Mouse (Mus musculus): ENCODE results near the gene Crtc3. TPM values are rescaled to one million over a fixed set of nuclear protein-coding genes. Genes with fewer than 3 reads are reported as not detected.

Gene Crtc3
- total and polyA plus RNA-seq, 3 experiments, result 13.6 to 71.9 (median 34.4) TPM

- no peak for TF ChIP-seq CTCF (IDR thresholded peaks at IDR 0.05; ENCODE audit: low read depth, low read length)
- no peak for TF ChIP-seq GATA2 (IDR thresholded peaks at IDR 0.05; ENCODE audit: borderline replicate concordance, low read depth, low read length)
- no peak for TF ChIP-seq TAL1 (conservative IDR thresholded peaks at IDR 0.05; ENCODE audit: low read depth, low read length)
- no peak for TF ChIP-seq GATA1 (IDR thresholded peaks at IDR 0.05; ENCODE audit: borderline replicate concordance, low read length)
- TF ChIP-seq POLR2AphosphoS5 (IDR thresholded peaks at IDR 0.05; ENCODE audit: insufficient replicate concordance, low read depth, low read length), result no peak
- DNase-seq (ENCODE audit: low spot score) (no peak), ATAC-seq (ENCODE audit: extremely low read depth, insufficient number of reproducible peaks, low FRiP score, poor library complexity, severe bottlenecking) (no peak)
- Histone ChIP-seq H3K36me3 (replicated peaks) (peaks cover 66% of the 10 kb centered on the region), H3K4me1 (ENCODE audit: insufficient read depth, low read depth, low read length) (peaks cover 41% of the 10 kb centered on the region), H3K27me3 (ENCODE audit: insufficient read depth, low read length) (no peaks in the 10 kb centered on the region), H3K4me3 (ENCODE audit: low read depth, low read length) (no peak overlapping the region), H3K9me3 (replicated peaks) (no peaks in the 10 kb centered on the region)
Measured at GRCm38 (mm10) chr7:80661082-80661481, 27.6 kb downstream of the Crtc3 start.

- Histone ChIP-seq H3K27me3 (ENCODE audit: insufficient read depth, low read length) (no peaks in the 10 kb centered on the region), H3K4me3 (ENCODE audit: low read depth, low read length) (no peak overlapping the region), H3K9me3 (replicated peaks) (no peaks in the 10 kb centered on the region), H3K36me3 (replicated peaks) (peaks cover 66% of the 10 kb centered on the region), H3K4me1 (ENCODE audit: insufficient read depth, low read depth, low read length) (peaks cover 41% of the 10 kb centered on the region)
- ATAC-seq (ENCODE audit: extremely low read depth, insufficient number of reproducible peaks, low FRiP score, poor library complexity, severe bottlenecking) (no peak), DNase-seq (ENCODE audit: low spot score) (no peak)
- TF ChIP-seq TAL1 (conservative IDR thresholded peaks at IDR 0.05; ENCODE audit: low read depth, low read length) (no peak), POLR2AphosphoS5 (IDR thresholded peaks at IDR 0.05; ENCODE audit: insufficient replicate concordance, low read depth, low read length) (no peak), CTCF (IDR thresholded peaks at IDR 0.05; ENCODE audit: low read depth, low read length) (no peak)
Measured at GRCm38 (mm10) chr7:80660619-80661018, 28.1 kb downstream of the Crtc3 start.

GRCm38 (mm10) chr7:80657896-80658295, 30.8 kb downstream of the Crtc3 start:
- Histone ChIP-seq H3K4me1 (ENCODE audit: insufficient read depth, low read depth, low read length) (peaks cover 36% of the 10 kb centered on the region), H3K4me3 (ENCODE audit: low read depth, low read length) (no peak overlapping the region), H3K27me3 (ENCODE audit: insufficient read depth, low read length) (no peaks in the 10 kb centered on the region), H3K36me3 (replicated peaks) (peaks cover 73% of the 10 kb centered on the region), H3K9me3 (replicated peaks) (no peaks in the 10 kb centered on the region)
- TF ChIP-seq GATA2 (IDR thresholded peaks at IDR 0.05; ENCODE audit: borderline replicate concordance, low read depth, low read length), result no peak
- no peak for TF ChIP-seq CTCF (IDR thresholded peaks at IDR 0.05; ENCODE audit: low read depth, low read length)
- no peak for TF ChIP-seq POLR2AphosphoS5 (IDR thresholded peaks at IDR 0.05; ENCODE audit: insufficient replicate concordance, low read depth, low read length)
- TF ChIP-seq TAL1 (conservative IDR thresholded peaks at IDR 0.05; ENCODE audit: low read depth, low read length), result no peak
- no peak for TF ChIP-seq GATA1 (IDR thresholded peaks at IDR 0.05; ENCODE audit: borderline replicate concordance, low read length)
- ATAC-seq (ENCODE audit: extremely low read depth, insufficient number of reproducible peaks, low FRiP score, poor library complexity, severe bottlenecking) (no peak), DNase-seq (ENCODE audit: low spot score) (no peak)

- Histone ChIP-seq H3K27me3 (ENCODE audit: insufficient read depth, low read length) (no peaks in the 10 kb centered on the region), H3K36me3 (replicated peaks) (peaks cover 74% of the 10 kb centered on the region), H3K4me1 (ENCODE audit: insufficient read depth, low read depth, low read length) (peaks cover 31% of the 10 kb centered on the region), H3K4me3 (ENCODE audit: low read depth, low read length) (no peak overlapping the region), H3K9me3 (replicated peaks) (no peaks in the 10 kb centered on the region)
- DNase-seq (ENCODE audit: low spot score), result no peak
- no peak for ATAC-seq (ENCODE audit: extremely low read depth, insufficient number of reproducible peaks, low FRiP score, poor library complexity, severe bottlenecking)
- TF ChIP-seq CTCF (IDR thresholded peaks at IDR 0.05; ENCODE audit: low read depth, low read length), result no peak
Measured at GRCm38 (mm10) chr7:80655350-80656013, 33.2 kb downstream of the Crtc3 start.

GRCm38 (mm10) chr7:80654926-80655325, 33.8 kb downstream of the Crtc3 start:
- TF ChIP-seq POLR2AphosphoS5 (IDR thresholded peaks at IDR 0.05; ENCODE audit: insufficient replicate concordance, low read depth, low read length) (no peak), GATA2 (IDR thresholded peaks at IDR 0.05; ENCODE audit: borderline replicate concordance, low read depth, low read length) (no peak), TAL1 (conservative IDR thresholded peaks at IDR 0.05; ENCODE audit: low read depth, low read length) (no peak), CTCF (IDR thresholded peaks at IDR 0.05; ENCODE audit: low read depth, low read length) (no peak), GATA1 (IDR thresholded peaks at IDR 0.05; ENCODE audit: borderline replicate concordance, low read length) (no peak)
- no peak for DNase-seq (ENCODE audit: low spot score)
- no peak for ATAC-seq (ENCODE audit: extremely low read depth, insufficient number of reproducible peaks, low FRiP score, poor library complexity, severe bottlenecking)
- Histone ChIP-seq H3K27me3 (ENCODE audit: insufficient read depth, low read length) (no peaks in the 10 kb centered on the region), H3K36me3 (replicated peaks) (peaks cover 72% of the 10 kb centered on the region), H3K4me3 (ENCODE audit: low read depth, low read length) (no peak overlapping the region), H3K4me1 (ENCODE audit: insufficient read depth, low read depth, low read length) (peaks cover 31% of the 10 kb centered on the region), H3K9me3 (replicated peaks) (no peaks in the 10 kb centered on the region)

GRCm38 (mm10) chr7:80654393-80654792, 34.3 kb downstream of the Crtc3 start:
- TF ChIP-seq TAL1 (conservative IDR thresholded peaks at IDR 0.05; ENCODE audit: low read depth, low read length) (no peak), CTCF (IDR thresholded peaks at IDR 0.05; ENCODE audit: low read depth, low read length) (no peak), GATA2 (IDR thresholded peaks at IDR 0.05; ENCODE audit: borderline replicate concordance, low read depth, low read length) (no peak), GATA1 (IDR thresholded peaks at IDR 0.05; ENCODE audit: borderline replicate concordance, low read length) (no peak), POLR2AphosphoS5 (IDR thresholded peaks at IDR 0.05; ENCODE audit: insufficient replicate concordance, low read depth, low read length) (no peak)
- Histone ChIP-seq H3K36me3 (replicated peaks) (peaks cover 71% of the 10 kb centered on the region), H3K4me3 (ENCODE audit: low read depth, low read length) (no peak overlapping the region), H3K27me3 (ENCODE audit: insufficient read depth, low read length) (no peaks in the 10 kb centered on the region), H3K4me1 (ENCODE audit: insufficient read depth, low read depth, low read length) (peaks cover 31% of the 10 kb centered on the region), H3K9me3 (replicated peaks) (no peaks in the 10 kb centered on the region)
- ATAC-seq (ENCODE audit: extremely low read depth, insufficient number of reproducible peaks, low FRiP score, poor library complexity, severe bottlenecking) (no peak), DNase-seq (ENCODE audit: low spot score) (no peak)

Measured in G1E (cell line).